Mouse (Mus musculus): Measurements from ENCODE around the gene Ptpn12.
A peak's percentile ranks its signal among the peaks of the same experiment; 100 is the strongest.

The Ptpn12 gene

DNA sequence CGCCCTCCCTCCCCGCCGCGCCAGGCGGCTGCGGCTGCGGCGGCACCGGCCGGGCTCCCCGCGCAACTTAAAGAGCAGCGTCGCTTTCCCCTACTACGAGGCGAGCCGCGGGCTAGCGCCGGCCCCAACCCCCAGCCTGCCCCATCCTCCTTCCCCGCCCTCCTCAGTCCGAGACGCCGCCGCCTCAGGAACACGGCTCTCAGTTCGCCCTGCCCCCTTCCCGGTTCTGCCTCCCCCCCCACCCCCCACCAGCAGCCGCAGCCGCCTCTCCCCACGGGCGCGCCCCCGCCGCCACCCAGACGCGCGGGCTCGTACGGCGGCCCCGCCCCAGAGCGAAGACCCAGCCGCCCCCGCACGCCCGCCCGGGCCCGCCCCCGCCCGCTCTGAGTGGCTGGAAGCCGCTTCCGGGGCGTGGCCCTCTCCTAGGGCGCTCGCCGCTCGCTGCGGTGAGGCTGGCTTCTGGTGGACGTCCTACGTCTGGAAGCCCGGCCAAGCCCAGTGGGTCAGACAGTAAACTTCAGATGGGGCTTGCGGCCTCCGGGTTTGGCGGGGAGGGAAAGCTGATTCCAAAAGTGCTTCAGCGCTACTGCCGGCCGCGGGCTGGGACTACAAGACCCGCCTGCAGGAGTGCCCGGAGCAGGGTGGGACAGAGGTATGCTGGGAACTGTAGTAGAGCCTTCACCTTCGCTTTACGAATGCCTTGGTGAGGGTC, at the start of gene Ptpn12:
Gene Ptpn12 (minus strand): TSS at position 92 of the 712 bp plus-strand sequence.
- ATAC-seq (ENCODE audit: low TSS enrichment), result peak; percentile 88

DNA sequence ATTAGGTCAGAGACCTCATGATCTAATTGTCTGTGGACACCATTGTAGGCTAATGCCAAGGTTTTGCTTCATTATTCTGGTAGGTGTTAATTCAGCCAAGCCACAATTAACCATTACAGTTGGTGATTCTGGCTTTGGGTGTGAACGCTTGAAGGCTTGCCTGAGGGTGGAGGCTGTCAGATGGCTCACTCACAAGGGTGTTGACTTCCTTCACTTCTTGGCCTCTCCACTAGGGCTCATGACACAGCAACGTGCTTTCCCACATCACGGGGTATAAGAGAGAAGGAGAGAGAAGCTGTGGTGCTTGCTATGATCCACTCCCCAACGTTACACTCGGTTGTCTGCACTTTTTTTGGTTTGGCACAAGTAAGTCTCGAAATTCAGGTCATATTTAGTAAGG, 35.5 kb upstream of the Ptpn12 start:
- no peak for ATAC-seq (ENCODE audit: low TSS enrichment)

DNA sequence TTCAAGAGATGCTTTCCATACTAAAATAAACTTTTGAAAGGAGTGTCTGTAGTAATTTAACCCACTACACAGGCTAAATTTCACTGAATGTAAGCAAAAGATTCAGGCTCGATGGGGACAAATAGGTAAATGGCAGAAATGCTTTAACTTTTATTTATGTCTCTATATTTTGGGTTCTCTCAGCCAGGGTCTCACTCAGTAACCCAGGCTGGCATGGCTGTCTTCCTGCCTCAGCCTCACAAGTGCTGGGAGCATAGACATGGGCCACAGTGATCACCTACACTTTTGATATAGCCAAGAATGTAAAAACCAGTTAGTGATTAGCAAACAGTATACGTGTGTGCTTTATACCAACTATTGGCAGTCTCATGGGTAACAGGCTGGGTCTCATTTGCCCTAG, 1.5 kb upstream of the Ptpn12 start:
- no peak for ATAC-seq (ENCODE audit: low TSS enrichment)

DNA sequence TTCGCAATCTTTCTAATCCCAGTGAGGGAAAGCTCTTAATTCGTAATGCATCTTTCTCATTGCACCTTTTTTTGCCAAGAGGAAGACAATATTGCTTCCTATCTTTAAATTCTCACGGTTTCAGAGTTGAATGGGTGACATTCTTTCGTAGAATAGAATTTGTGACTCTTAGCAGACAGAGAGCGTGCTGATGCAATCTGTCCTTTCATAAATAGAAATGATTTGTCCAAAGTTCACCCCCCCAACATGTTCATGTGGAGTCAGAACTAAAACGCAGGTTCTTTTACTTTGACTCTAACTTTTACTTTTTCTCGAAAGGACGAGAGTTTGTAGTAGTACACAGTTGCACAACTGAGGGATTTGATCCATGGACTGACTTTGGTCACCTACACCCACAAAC, 884 bp upstream of the Ptpn12 start:
- ATAC-seq (ENCODE audit: low TSS enrichment), result no peak

DNA sequence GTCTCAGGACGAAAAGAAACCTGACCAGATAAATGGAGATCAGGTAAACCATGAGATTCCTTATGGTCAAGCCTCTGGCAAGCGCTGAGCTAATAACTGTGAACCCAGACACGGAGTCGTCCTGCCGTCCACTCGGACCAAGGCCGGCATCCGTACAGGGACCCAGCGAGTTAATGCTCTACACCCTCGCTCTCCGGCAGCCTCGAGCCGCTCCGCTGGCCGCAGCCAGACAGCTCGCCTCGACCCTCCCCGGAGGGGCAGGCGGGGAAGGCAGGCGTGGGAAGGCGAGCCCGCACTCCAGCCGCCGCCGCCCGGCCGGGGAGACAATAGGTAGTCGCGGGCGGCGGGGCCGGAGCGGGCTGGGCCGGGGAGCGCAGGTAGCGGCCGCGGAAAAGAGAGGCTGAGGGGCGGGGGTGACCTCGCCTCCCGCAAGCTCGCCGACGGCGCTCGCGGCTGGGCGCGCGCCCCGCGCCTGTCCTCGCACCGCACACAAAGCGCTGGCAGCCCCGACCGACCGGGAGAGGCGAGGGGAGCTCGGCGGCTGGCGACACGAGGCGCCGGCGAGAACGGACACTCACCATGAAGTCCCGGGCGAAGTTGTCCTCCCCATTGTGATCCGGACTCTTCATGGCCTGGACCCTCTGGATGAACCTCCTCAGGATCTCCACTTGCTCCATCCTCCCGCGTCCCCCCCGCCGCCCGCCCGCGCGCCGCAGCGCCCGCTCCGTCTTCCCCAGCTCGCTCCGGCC, 466 bp downstream of the Ptpn12 start:
- peak; percentile 21 for ATAC-seq (ENCODE audit: low TSS enrichment)

DNA sequence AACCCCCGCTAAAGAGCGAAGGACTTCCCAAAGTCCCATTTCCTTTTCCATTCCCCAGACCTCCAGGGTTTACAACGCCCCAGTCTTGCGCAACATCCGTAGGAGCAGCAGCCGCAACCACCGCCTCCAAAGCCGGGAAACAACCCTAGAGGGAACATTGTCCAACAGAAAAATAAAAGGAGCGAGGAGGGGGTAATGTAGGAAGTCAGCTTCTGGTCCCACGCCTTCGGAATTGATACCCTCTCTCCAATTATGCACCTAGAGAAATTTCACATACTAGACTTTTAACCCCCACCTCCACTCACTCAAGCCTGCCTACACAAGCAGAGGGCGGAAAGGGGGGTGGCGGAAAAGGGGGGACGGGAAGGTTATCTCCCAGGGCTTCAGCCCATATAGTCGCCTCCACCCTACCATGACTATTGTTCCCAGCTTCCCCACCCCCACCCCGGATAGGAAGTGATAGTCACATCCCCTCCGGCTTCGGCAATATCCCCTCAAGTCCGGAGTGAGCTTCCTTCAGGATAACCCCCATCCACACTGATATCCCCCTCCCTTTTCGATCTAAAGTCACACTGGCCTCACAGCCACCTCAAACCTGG, 1.1 kb downstream of the Ptpn12 start:
- peak; percentile 36 for ATAC-seq (ENCODE audit: low TSS enrichment)

DNA sequence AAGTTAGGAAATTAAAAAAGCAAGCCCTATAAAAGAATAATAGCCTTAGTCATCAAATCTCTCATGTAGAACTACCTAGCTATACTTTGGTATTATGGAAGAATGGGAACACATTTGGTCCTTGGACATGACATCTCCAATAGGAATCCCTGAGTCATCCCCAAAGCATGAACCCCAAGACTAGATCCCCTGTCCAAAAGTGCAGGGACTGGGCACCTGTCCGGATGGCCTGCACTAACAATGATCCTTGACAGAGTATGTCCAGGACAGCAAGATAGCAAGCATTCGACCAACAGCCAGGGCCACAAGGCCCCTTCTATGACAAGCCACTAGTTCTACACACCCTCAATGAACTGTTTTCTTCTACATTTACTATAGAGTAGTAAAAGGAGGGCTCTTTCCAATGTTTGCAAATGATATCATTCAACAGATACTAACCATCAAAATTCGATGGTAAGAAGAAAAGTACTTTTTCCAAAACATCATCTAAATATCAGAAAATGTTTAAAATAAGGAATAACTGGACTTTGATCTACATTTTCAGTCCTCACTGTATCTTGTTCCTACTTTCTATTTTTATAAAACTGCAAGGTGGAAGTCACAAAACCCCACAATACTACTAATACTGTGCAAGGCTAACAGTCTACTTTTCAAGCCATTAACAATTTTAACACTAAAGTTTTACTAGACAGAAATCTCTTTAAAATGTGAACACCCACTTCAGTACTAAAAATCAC, 2.0 kb downstream of the Ptpn12 start:
- no peak for ATAC-seq (ENCODE audit: low TSS enrichment)

DNA sequence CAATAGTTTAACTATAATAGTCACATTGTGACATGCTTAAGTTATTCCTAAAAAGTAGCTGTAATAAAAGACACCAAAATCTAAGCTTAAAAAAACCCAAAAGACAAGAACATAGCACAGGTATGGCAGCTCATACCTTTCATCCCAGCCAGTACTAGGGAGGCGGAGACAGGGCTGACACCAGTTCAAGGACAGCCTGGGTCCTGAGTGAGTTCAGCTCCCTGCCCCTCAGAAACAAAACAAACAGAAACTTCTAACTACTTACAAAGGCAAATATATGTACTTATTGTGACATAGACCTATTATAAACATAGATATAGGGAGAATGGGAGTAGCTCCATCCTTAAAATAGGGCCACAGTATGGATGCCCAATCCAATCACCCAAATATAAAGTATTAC, 3.2 kb downstream of the Ptpn12 start:
- ATAC-seq (ENCODE audit: low TSS enrichment), result no peak

DNA sequence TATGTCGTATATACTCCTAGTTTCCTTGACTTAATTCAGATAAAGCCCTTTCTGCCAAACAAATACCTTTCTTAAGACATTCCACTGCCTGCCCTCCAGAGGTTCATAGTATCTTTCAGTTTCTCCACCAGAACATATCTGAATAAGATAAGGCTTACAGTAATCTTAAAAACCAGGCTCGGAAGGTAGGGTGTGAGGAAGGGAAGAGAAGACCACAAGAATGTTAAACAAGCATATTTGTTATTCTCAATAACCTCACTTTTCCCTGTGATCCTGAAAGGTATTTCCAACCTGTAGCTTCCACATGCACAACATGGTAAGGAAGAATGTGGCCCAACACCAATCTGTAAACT, 5.0 kb downstream of the Ptpn12 start:
- no peak for ATAC-seq (ENCODE audit: low TSS enrichment)

DNA sequence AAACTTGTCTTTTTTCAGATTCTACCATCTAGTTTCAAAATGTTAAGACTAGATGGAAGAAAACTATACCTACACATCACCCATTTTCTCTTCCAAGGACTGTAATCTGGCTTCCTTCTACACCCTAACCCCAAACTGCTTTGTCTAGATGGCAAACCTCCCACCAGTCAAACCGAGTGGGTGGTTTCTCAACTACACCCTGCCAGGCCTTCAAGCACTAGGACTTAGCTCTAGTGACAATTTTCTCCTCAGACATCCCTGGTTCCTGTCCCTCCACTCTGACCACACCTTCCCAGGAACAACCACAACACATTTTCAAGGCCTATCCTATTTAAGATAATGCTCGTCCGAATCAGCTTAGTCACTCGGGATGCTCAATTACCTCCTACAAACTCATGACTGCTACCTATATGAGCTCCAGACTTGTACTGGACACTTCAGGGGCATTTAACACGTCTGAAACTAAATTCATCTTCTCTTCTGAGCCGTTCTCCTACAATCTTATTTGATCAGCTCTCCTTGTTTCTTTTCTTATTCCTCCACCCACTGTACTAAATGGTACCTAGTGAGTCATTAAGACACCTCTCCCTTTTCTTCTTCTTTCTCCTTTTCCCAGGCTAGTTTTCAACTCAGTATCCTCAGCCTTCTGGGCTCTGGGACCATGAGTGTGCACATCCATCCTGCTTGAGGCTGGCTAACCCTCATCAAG, 5.5 kb downstream of the Ptpn12 start:
- peak; percentile 53 for ATAC-seq (ENCODE audit: low TSS enrichment)

DNA sequence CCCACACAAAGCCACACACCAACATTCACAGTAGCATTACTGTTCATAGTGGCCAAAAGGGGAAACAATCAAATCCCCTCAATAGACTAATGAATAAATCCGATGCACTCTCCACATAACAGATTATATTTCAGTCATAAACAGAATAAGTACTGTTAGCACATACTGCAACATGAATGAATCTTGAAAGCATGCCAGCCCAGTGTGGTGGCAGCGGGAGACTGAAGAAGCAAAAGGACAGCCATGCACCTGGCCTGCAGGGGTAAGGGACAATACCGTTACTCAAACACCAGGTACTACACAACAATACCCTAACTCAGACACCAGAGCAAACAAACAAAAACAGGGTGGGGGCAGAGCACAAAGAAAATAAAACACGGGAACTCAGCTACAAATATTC, 6.7 kb downstream of the Ptpn12 start:
- 0 out of 2 replicates have a peak, but pooled peaks have one; percentile 14 for ATAC-seq (ENCODE audit: low TSS enrichment)

DNA sequence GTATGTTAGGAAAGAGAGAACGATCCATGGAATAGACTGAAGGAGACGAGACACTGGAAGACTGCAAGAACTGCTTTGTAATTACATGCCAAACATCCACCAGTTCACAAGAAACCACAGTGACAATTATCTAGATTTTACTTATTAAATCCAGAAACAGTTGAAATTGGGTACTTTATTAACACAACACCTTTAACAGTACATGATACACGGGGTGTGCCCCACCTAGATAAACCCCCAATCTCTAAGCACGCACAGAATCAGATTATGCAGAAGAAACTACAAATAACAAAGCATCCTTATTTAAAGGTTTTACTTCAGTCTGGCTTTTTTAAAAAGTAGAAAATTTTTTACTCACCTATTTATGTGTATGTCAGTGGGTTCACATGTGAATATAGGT, 8.6 kb downstream of the Ptpn12 start:
- ATAC-seq (ENCODE audit: low TSS enrichment), result no peak

DNA sequence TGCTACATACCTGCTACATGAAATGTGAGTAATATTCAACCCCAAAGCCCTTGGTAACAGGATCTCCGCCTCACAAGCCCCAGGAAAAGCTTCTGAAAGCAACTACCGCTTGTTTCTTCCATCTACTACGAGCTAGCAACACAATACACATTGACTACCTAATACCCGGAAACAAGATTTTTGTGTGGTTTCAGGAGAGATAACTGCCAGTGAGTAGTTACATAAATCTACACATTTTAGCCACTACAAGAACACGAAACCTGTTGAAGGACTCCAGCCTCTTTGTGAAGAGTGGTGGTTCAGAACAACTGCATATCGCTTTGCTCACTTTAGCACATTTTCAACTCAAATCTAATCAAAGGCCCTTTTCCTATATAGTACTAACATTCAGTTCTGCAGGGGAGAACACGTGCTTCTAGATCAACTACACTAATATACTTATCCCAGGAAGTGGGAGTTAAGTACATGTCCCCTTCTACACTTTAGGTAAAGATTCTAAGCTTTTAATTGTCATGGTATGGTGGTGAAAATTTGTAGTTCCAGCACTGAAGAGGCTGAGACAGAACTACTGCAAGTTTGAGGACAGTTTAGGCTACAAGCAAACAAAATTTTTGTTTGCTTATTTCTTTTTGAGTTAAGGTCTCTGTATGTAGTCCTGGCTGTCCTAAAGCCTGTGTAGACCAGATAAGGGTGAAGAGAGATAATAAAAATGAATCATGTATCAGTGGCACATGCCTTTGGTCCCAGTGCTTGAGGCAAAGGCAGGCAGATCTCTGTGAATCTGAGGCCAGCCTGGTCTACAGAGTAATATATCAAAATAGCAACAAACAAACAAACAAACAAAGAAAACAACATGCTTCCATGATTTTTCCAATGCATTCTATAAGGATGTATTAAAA, 9.3 kb downstream of the Ptpn12 start:
- ATAC-seq (ENCODE audit: low TSS enrichment), result no peak

DNA sequence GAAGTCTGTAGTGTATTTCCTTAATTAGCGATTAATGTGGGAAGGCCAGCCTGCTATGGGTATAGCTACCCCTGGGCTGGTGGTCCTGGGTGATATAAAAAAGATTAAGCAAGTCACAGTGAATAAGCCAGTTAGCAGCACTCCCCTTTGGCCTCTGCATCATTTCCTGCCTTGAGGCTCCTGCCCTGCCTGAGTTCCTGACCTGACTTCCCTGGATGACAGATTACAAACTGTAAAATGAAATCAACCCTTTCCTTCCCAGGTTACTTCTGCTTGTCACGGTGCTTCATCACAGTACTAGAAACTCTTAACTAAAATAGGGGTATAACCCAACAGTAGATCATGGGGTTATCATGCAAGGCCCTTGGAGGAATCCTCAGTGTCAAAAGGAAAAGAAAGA, 10.2 kb downstream of the Ptpn12 start:
- ATAC-seq (ENCODE audit: low TSS enrichment), result no peak

DNA sequence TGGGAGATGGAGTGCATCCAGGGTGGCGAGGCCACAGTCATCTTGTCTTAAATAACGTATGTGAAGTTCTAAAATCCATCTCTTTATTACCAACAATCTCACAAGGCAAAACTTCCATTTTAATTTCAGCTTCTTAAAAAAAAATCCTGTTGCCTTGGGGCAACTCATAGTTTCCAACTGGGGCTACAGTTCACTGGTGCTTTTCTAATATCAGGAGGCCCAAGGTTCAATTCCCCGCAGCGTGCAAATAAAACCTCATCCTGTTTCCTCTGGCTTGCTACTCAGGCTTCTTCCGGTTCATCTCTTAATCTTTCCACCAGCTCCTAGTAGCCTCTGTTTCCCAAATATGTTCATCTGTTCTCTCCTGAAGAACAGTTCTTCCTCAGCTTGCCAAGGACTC, 17.6 kb downstream of the Ptpn12 start:
- no peak for ATAC-seq (ENCODE audit: low TSS enrichment)

DNA sequence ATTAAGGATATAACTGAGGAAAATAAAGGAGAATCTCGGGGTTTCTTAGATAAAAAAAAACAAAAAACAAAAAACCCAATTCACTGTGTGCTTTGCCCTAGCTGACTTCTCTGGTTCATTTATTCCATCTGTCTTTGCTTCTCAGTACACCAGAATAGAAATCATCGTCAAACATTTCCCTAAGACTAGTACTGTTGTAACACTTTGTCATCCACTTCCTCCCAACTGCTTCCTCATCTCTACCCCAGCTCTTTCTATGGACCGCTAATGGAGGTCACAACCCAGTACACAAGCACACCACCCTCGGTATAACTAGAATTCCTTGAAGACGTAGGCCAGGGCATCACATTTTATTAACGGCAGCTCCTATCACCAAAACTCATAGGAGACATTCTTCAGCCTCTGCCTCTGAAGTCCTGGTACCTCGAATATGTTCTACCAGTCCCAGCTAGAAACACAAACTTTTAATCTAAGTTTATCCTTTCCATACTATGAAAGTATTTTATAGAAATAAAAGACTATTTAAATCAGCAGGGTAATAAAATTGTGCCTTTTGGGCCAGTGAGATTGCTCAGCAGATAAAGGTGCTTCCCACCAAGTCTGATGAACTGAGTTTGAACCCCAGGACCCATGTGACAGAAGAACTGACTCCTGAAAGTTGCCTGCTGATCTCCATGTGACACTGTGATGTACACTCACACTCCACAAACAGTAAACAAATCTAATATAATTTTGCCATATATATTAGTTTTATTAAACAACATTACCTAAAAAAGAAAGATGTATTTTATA, 19.8 kb downstream of the Ptpn12 start:
- ATAC-seq (ENCODE audit: low TSS enrichment), result no peak

DNA sequence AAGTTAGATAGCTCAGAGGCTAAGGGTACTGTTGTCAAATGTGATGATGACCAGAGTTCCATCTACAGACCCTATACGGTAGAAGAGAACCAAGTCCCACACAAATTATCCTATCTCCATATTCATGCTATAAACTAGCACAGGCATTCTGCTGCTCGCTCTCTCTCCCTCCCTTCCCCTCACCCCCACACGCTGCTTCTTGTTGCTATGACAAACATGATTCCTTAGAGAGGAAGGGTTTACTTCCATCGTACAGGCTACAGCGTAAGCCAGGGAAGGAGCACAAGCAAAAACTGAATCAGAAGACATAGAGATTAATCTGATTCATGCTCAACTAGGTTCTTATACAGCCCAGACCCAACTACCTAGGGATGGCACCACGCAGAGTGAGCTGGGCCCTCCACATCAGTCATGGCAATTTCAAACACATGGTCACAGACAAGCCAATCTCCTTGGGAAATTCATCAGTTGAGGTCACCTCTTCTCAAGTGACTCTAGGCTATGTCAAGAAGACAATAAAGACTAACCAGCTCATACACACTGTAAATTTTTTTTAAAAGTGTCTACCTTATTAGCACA, 21.2 kb downstream of the Ptpn12 start:
- ATAC-seq (ENCODE audit: low TSS enrichment), result peak; percentile 96

DNA sequence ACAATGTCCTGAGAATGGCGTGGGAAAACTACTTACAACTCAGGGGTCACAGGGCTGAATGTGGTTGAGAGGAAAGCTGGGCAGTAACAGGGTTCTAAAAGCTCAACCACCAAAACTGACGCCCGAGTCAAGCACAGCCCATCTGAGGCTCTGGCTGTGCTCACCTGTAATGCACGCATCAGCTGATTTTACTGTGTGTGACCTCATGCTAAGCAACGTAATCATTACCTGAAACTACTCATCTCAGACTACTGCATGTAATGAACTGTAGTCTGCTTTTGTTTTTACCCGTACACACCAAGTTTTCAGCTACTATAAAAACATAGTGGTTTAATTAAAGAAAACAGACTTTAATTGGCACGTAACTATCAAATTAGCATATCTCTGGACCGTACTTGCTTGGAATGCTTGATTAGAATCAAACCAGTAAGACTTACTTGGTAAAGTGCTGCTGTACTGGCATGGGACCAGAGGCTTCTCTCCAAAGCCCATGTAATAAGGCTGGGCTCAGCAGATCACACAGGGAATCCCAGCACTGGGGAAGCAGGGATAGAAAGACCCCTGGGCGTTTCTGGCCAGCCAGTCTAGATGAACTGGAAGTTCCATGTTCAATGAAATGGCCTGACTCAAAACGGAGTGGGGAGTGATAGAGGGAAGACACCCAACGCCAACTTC, 22.2 kb downstream of the Ptpn12 start:
- no peak for ATAC-seq (ENCODE audit: low TSS enrichment)

DNA sequence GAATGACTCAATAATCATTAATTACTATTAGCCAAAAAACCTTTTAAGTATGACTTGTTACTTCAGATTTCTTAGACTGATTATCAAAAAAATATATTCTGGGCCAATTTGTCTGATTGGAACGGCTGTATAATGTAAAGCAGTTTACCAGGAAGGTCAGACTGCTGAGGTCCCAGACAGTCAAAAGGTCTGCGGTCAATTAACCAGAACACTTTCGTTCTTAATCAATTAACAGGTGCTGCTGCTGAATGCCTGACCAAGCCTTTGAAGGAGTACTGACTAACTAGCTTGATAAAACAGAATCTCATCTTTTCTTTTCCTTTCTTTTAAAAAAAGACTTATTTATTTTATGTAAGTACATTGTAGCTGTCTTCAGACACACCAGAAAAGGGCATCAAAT, 23.1 kb downstream of the Ptpn12 start:
- ATAC-seq (ENCODE audit: low TSS enrichment), result no peak
